Comparison of ENCODE assay signal across 8 mouse cellular contexts in the genomic region with DNA sequence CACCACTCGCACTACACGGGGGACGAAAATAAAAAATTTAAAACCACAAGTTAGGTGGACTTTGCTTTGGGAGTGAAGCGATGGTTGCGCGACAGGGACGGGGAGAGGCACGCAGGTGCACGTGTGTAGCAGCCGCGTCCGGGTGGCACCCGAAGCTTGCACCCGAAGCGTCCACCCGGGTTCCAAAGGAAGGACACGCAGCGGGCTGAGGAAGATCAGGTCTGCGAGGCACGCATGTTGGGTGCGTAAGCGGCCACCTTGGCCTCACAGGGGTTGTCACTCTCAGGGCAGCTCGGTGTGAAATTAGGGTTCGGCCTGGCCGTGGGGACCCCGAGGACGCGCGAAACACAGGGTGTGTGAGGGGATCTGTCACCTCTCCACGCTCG. TPM values are rescaled to one million over a fixed set of nuclear protein-coding genes. Genes with fewer than 3 reads are reported as not detected.
DNase-seq lines count a peak whose midpoint lies in the region; ATAC-seq and TF ChIP-seq lines count a peak whose summit lies in the region.

No protein-coding gene starts in this region.

- no peak for TF ChIP-seq CTCF in kidney, postnatal 0 days (IDR thresholded peaks at IDR 0.05; ENCODE audit: low read depth)
- no peak for TF ChIP-seq CTCF in embryonic fibroblast, embryonic 13.5 days (IDR thresholded peaks at IDR 0.05; ENCODE audit: borderline replicate concordance, insufficient read depth, low read length)
- TF ChIP-seq CTCF in midbrain, postnatal 0 days (IDR thresholded peaks at IDR 0.05) = no peak

- peak overlapping the region; percentile 98 for H3K4me2 ChIP-seq in kidney, postnatal 0 days (ENCODE audit: low read length)
- peak overlapping the region; percentile 74 for H3K4me2 ChIP-seq in midbrain, postnatal 0 days (ENCODE audit: low read depth, low read length, poor library complexity, severe bottlenecking)

- H3K4me3 ChIP-seq in kidney, postnatal 0 days (replicated peaks; ENCODE audit: low read depth, low read length) = peak overlapping the region; percentile 62
- H3K4me3 ChIP-seq in embryonic fibroblast, embryonic 13.5 days (ENCODE audit: insufficient read depth, low read length) = peak overlapping the region; percentile 56
- H3K4me3 ChIP-seq in midbrain, postnatal 0 days (ENCODE audit: low read depth, low read length) = peak overlapping the region; percentile 56

- ATAC-seq in kidney, postnatal 0 days (replicated peaks; ENCODE audit: low FRiP score, low read depth) = no peak
- ATAC-seq in midbrain, postnatal 0 days (ENCODE audit: low FRiP score) = peak; percentile 5; the same call in 1 of the 2 replicates
- ATAC-seq in granulocyte monocyte progenitor cell, adult 5-6 weeks (replicated peaks; ENCODE audit: poor library complexity, severe bottlenecking) = no peak

- no peaks in the 10 kb centered on the region for H3K36me3 ChIP-seq in kidney, postnatal 0 days (ENCODE audit: insufficient read depth, low read length)
- H3K36me3 ChIP-seq in midbrain, postnatal 0 days (ENCODE audit: insufficient read depth, low read length) = no peaks in the 10 kb centered on the region

- H3K27ac ChIP-seq in kidney, postnatal 0 days = peak overlapping the region; percentile 81
- no peak overlapping the region for H3K27ac ChIP-seq in embryonic fibroblast, embryonic 13.5 days (ENCODE audit: insufficient read depth, low read length)
- H3K27ac ChIP-seq in midbrain, postnatal 0 days (ENCODE audit: low read depth, low read length) = peak overlapping the region; percentile 65

- H3K4me1 ChIP-seq in kidney, postnatal 0 days (replicated peaks; ENCODE audit: insufficient read depth, low read length) = peaks cover 5% of the 10 kb centered on the region
- no peaks in the 10 kb centered on the region for H3K4me1 ChIP-seq in embryonic fibroblast, embryonic 13.5 days (ENCODE audit: control insufficient read depth, insufficient read depth, low read length)
- no peaks in the 10 kb centered on the region for H3K4me1 ChIP-seq in midbrain, postnatal 0 days (ENCODE audit: insufficient read depth, low read length)

- peak overlapping the region; percentile 58 for H3K9ac ChIP-seq in kidney, postnatal 0 days (ENCODE audit: low read depth, low read length)
- peak overlapping the region; percentile 63 for H3K9ac ChIP-seq in midbrain, postnatal 0 days (replicated peaks; ENCODE audit: low read length, poor library complexity, severe bottlenecking)

- H3K27me3 ChIP-seq in kidney, postnatal 0 days (ENCODE audit: insufficient read depth, low read length) = no peaks in the 10 kb centered on the region
- H3K27me3 ChIP-seq in midbrain, postnatal 0 days (ENCODE audit: insufficient read depth, low read length) = no peaks in the 10 kb centered on the region

- no peak for DNase-seq in kidney, postnatal 0 days (ENCODE audit: low spot score)
- no peak for DNase-seq in kidney, postnatal 10 days
- peak; percentile 41 for DNase-seq in T-cell, adult 2 months (ENCODE audit: low spot score)
- DNase-seq in left cerebral cortex, adult 9 months (ENCODE audit: low spot score in 2 of 2) = peak; percentile 27 to 39
- DNase-seq in midbrain, postnatal 0 days (ENCODE audit: low spot score) = no peak
- no peak for DNase-seq in layer of hippocampus, adult 11-12 months (ENCODE audit: low spot score)

- H3K9me3 ChIP-seq in kidney, postnatal 0 days (replicated peaks; ENCODE audit: low read length) = no peaks in the 10 kb centered on the region
- no peaks in the 10 kb centered on the region for H3K9me3 ChIP-seq in midbrain, postnatal 0 days (ENCODE audit: low read length)

- under 1% methylated on average over 31 of the region's 31 CpGs for WGBS in kidney, postnatal 0 days
- 2% methylated on average over 31 of the region's 31 CpGs for WGBS in midbrain, postnatal 0 days

- no peak for TF ChIP-seq POLR2A in embryonic fibroblast, embryonic 13.5 days (IDR thresholded peaks at IDR 0.05; ENCODE audit: low read depth, low read length)

RNA-seq across cellular contexts. Expression of a gene that starts 0.4 kb away (rescaled TPM):
- polyA plus RNA-seq in kidney, postnatal 0 days (2015; fragmentation: Nextera tagmentation; extraction: Ambion mirVana) = 5.6 TPM in 2 replicates
- 5.3 and 6.6 TPM in 2 replicates for polyA plus RNA-seq in embryonic fibroblast, embryonic 13.5 days (2011; ENCODE audit: insufficient read length, low read depth, missing spikeins)
- total RNA-seq in midbrain, postnatal 0 days (2014; rRNA removed) = 15.1 and 18.0 TPM in 2 replicates
- polyA plus RNA-seq in midbrain, postnatal 0 days (2015; fragmentation: Nextera tagmentation; extraction: Ambion mirVana) = 9.2 and 9.3 TPM in 2 replicates
- total RNA-seq in granulocyte monocyte progenitor cell, adult 5-6 weeks (2014; fragmentation: Nextera tagmentation) = 3.2 and 5.5 TPM in 2 replicates
- total RNA-seq in granulocyte monocyte progenitor cell, adult 5-6 weeks (2017) = 0.62 and 1.2 TPM in 2 replicates

RNA-seq across cellular contexts. Expression of a gene that starts 22.3 kb away (rescaled TPM):
- 14.0 and 17.1 TPM in 2 replicates for polyA plus RNA-seq in kidney, postnatal 0 days (2015; fragmentation: Nextera tagmentation; extraction: Ambion mirVana)
- polyA plus RNA-seq in embryonic fibroblast, embryonic 13.5 days (2011; ENCODE audit: insufficient read length, low read depth, missing spikeins) = 26.4 and 28.9 TPM in 2 replicates
- 139 and 150 TPM in 2 replicates for total RNA-seq in midbrain, postnatal 0 days (2014; rRNA removed)
- polyA plus RNA-seq in midbrain, postnatal 0 days (2015; fragmentation: Nextera tagmentation; extraction: Ambion mirVana) = 71.7 and 75.7 TPM in 2 replicates
- total RNA-seq in granulocyte monocyte progenitor cell, adult 5-6 weeks (2014; fragmentation: Nextera tagmentation) = 62.5 and 68.0 TPM in 2 replicates
- total RNA-seq in granulocyte monocyte progenitor cell, adult 5-6 weeks (2017) = 26.0 and 56.4 TPM in 2 replicates

RNA-seq across cellular contexts. Expression of a gene that starts 22.5 kb away (rescaled TPM):
- polyA plus RNA-seq in kidney, postnatal 0 days (2015; fragmentation: Nextera tagmentation; extraction: Ambion mirVana) = 14.1 and 16.7 TPM in 2 replicates
- 11.0 and 14.9 TPM in 2 replicates for polyA plus RNA-seq in embryonic fibroblast, embryonic 13.5 days (2011; ENCODE audit: insufficient read length, low read depth, missing spikeins)
- total RNA-seq in midbrain, postnatal 0 days (2014; rRNA removed) = 112 and 119 TPM in 2 replicates
- 116 and 121 TPM in 2 replicates for polyA plus RNA-seq in midbrain, postnatal 0 days (2015; fragmentation: Nextera tagmentation; extraction: Ambion mirVana)
- 4.9 and 6.9 TPM in 2 replicates for total RNA-seq in granulocyte monocyte progenitor cell, adult 5-6 weeks (2014; fragmentation: Nextera tagmentation)
- 8.0 and 9.4 TPM in 2 replicates for total RNA-seq in granulocyte monocyte progenitor cell, adult 5-6 weeks (2017)

RNA-seq across cellular contexts. Expression of a gene that starts 39.6 kb away (rescaled TPM):
- polyA plus RNA-seq in kidney, postnatal 0 days (2015; fragmentation: Nextera tagmentation; extraction: Ambion mirVana) = 52.3 and 62.4 TPM in 2 replicates
- 66.2 and 84.2 TPM in 2 replicates for polyA plus RNA-seq in embryonic fibroblast, embryonic 13.5 days (2011; ENCODE audit: insufficient read length, low read depth, missing spikeins)
- total RNA-seq in midbrain, postnatal 0 days (2014; rRNA removed) = 52.4 and 64.8 TPM in 2 replicates
- 49.5 and 51.6 TPM in 2 replicates for polyA plus RNA-seq in midbrain, postnatal 0 days (2015; fragmentation: Nextera tagmentation; extraction: Ambion mirVana)
- total RNA-seq in granulocyte monocyte progenitor cell, adult 5-6 weeks (2014; fragmentation: Nextera tagmentation) = 15.6 and 29.6 TPM in 2 replicates
- total RNA-seq in granulocyte monocyte progenitor cell, adult 5-6 weeks (2017) = 9.4 and 21.4 TPM in 2 replicates

Comparison
In these comparisons a context has a peak if more than half of its experiments do, and no peak if none do; other contexts are left out.
1. DNase-seq: peak in T-cell, adult 2 months (single experiment) and left cerebral cortex, adult 9 months (2 of 2); none in kidney, postnatal 0 days (single experiment), kidney, postnatal 10 days (single experiment), midbrain, postnatal 0 days (single experiment) and layer of hippocampus, adult 11-12 months (single experiment).
2. Peak in every context shown above with its lines, with median percentiles within 50 percentile points of each other: H3K4me3 ChIP-seq.